Mouse (Mus musculus) limb, embryonic 13.5 days (tissue): ENCODE results near the gene Rpl36. TPM values are rescaled to one million over a fixed set of nuclear protein-coding genes. Genes with fewer than 3 reads are reported as not detected.
"Not testable (repeated sequence)": the region's sequence is repeated elsewhere in the genome, so short reads cannot be mapped to it uniquely, and the experiment has no call there.

ENCODE experiments used
- ATAC-seq: fragments of 200-750 bp; cut with Nextera tagmentation; 2 replicates; pipeline ENCODE4 v1.8.0; 2017; ENCODE audit warnings: low read depth, moderate number of reproducible peaks, moderate TSS enrichment; ENCODE audit not compliant: low FRiP score
- H3K27ac ChIP-seq: fragments of 300-500 bp; sonication (generic); 2 replicates; pipeline ENCODE4 v1.5.1; 2015; ENCODE audit warnings: inconsistent platforms, mild to moderate bottlenecking, moderate library complexity
- H3K27me3 ChIP-seq: fragments of 300-500 bp; sonication (generic); 2 replicates; pipeline ENCODE4 v1.6.1; 2015; ENCODE audit warnings: mild to moderate bottlenecking, inconsistent platforms
- H3K36me3 ChIP-seq: fragments of 300-500 bp; sonication (generic); 2 replicates; pipeline ENCODE4 v1.6.1; 2015; ENCODE audit warnings: inconsistent platforms, mild to moderate bottlenecking, moderate library complexity
- H3K4me1 ChIP-seq: fragments of 300-500 bp; sonication (generic); 2 replicates; pipeline ENCODE4 v1.6.1; 2015; ENCODE audit warnings: inconsistent platforms
- H3K4me2 ChIP-seq: fragments of 300-500 bp; sonication (generic); replicated peaks from 2 replicates; pipeline ENCODE4 v1.6.1; 2015; ENCODE audit warnings: inconsistent platforms, mild to moderate bottlenecking, moderate library complexity
- H3K4me3 ChIP-seq: fragments of 300-500 bp; sonication (generic); 2 replicates; pipeline ENCODE4 v1.5.1; 2015; ENCODE audit warnings: moderate library complexity, mild to moderate bottlenecking, inconsistent platforms
- H3K9ac ChIP-seq: fragments of 300-500 bp; sonication (generic); 2 replicates; pipeline ENCODE4 v1.6.1; 2015; ENCODE audit warnings: mild to moderate bottlenecking, inconsistent platforms
- H3K9me3 ChIP-seq: fragments of 300-500 bp; sonication (generic); 2 replicates; pipeline ENCODE4 v1.6.1; 2016; ENCODE audit warnings: inconsistent platforms
- WGBS: fragments of 180-500 bp; shearing (Covaris S2); methylation state at CpG from one replicate; pipeline ENCODE4 v1.1.7; 2015; 5-methylcytosine and 5-hydroxymethylcytosine counted together
- polyA plus RNA-seq: library from polyadenylated mRNA; unstranded; fragments of >200 nt; fragmentation: Nextera tagmentation; extraction: Ambion mirVana; gene quantifications from 2 replicates; pipeline ENCODE4 v1.2.1, GENCODE M21; 2015

Rpl36 gene
- polyA plus RNA-seq, 1 experiment from 2014 or later, result 1,714 TPM

- Histone ChIP-seq H3K9ac (peak within 1 kb of the TSS; percentile 96), H3K9me3 (no peaks in the 10 kb centered on the region), H3K4me3 (peak within 1 kb of the TSS; percentile 93), H3K4me1 (peaks cover 25% of the 10 kb centered on the region), H3K27ac (peak within 1 kb of the TSS; percentile 74), H3K36me3 (peaks cover 30% of the 10 kb centered on the region), H3K4me2 (peak within 1 kb of the TSS; percentile 96), H3K27me3 (no peaks in the 10 kb centered on the region)
- under 1% methylated on average over 51 of the region's 51 CpGs for WGBS
- ATAC-seq, result peak; percentile 94
Observed at GRCm38 (mm10) chr17:56626754-56627470, 13.7 kb downstream of the Rpl36 start, which contains the start of gene Lonp1. Lonp1 (minus strand) TSS chr17:56626887.

DNA sequence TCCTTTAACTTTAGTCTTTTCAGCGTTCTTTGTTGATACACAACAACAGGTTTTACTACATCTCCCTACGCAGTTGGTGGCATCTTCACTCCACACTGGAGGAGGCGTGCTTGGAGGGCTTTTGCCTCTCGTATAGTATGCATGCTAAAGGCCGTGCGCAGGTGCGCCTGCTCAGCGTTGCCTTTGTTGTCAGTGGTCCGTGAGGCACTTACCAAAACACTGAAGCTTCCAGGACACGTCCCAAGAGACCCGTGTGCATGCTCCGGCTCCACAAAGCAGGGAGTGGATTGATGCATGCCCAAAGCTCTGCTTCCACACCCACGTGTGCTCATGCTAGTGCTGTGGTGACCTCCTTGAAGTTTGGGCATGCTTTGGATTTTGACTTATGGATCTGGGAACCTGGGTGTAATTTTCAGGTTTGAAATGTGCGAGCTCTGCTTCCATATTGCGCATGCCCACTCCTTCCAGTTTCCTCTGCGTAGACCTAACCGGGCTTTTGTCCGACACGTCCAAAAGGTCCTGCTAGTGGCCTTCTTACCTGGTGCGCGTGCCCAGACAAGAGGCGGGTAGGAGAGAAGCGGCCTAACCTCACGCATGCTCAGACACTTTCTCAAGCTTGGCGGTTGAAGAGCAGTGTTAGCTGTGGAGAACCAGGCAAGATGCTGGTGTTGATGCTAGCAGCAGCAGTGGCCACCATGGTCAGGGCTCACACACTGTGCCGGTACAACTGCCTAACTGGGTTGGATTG, 14.5 kb downstream of the Rpl36 start, which contains the start of gene Catsperd:
Gene Catsperd (plus strand): TSS at position 614 of the 748 bp plus-strand sequence.
- peak within 1 kb of the TSS; percentile 93 for H3K4me3 ChIP-seq
- peak within 1 kb of the TSS; percentile 96 for H3K4me2 ChIP-seq
- 6% methylated on average over 26 of the region's 26 CpGs for WGBS
- H3K9ac ChIP-seq, result peak within 1 kb of the TSS; percentile 56
- ATAC-seq, result peak; percentile 34; the same call in 1 of the 2 replicates
- H3K36me3 ChIP-seq, result peaks cover 22% of the 10 kb centered on the region
- no peaks in the 10 kb centered on the region for H3K9me3 ChIP-seq
- no peaks in the 10 kb centered on the region for H3K27me3 ChIP-seq
- H3K27ac ChIP-seq, result peak within 1 kb of the TSS; percentile 74
- H3K4me1 ChIP-seq, result peaks cover 25% of the 10 kb centered on the region

DNA sequence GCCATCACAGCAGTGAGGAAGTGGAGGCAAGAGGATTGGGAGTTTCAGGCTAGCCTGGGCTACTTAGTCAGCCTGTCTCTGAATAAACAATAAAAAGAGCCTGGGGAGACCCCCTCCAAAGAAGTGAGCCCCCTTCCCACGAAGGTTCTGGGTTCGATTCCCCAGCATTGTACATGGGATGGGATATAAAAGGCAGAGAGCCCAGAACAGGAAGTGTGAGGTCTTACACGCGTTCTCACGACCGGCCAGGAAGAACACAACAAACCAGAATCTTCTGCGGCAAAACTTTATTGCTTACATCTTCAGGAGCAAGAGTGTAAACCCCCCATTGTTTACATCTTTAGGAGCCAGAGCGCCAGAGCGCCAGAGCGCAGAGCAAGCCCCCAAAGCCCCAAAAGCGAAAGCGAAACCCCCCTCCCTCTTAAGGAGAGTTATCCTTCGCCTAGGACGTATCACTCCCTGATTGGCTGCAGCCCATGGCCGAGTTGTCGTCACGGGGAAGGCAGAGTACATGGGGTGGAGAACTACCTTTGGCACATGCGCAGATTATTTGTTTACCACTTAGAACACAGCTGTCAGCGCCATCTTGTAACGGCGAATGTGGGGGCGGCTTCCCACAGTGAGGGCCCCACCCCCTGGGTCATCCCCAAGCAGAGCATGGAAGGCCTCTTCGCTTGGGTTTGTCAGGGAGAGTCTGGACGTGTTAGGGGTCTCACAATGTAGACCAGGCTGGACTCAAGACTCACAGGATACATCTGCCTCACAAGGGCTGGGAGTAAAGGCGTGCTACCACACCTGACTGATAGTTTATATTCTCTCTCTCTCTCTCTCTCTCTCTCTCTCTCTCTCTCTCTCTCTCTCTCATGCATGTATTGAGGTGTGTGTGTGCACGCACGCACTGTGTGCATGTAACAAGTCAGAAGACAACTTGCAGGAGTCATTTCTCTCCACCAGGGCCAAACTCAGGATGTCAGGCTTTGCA, 16.9 kb downstream of the Rpl36 start:
- H3K36me3 ChIP-seq, H3K27ac ChIP-seq, ATAC-seq, H3K9me3 ChIP-seq, H3K4me3 ChIP-seq, H3K9ac ChIP-seq, H3K4me2 ChIP-seq, H3K27me3 ChIP-seq: not testable (repeated sequence)
- peaks cover 21% of the 10 kb centered on the region for H3K4me1 ChIP-seq
- WGBS, result 86% methylated on average over 27 of the region's 27 CpGs

DNA sequence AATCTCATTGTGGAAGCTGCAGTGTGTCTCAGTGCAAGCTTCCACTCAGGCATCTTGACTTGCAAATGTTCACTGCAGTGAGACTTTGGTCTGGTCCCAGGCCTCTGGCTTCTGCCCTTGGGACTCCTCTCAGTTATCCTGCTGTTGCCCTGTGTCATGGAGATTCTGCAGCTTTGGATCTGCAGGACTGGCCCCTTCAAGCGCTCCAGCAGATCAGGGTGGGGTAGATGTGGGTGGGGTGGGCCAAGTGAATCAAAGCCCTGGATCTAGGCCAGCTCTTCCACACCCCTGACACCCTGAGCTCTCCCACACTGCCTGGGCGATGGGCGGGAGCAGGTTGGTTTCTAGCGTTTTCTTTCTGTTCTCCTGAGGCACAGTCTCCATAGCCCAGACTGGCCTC, 18.6 kb downstream of the Rpl36 start:
- Histone ChIP-seq H3K27me3 (no peaks in the 10 kb centered on the region), H3K36me3 (no peaks in the 10 kb centered on the region), H3K4me3 (no peak overlapping the region), H3K9me3 (no peaks in the 10 kb centered on the region), H3K9ac (no peak overlapping the region), H3K4me2 (no peak overlapping the region), H3K27ac (no peak overlapping the region), H3K4me1 (peaks cover 10% of the 10 kb centered on the region)
- no peak for ATAC-seq
- 62% methylated on average over 4 of the region's 4 CpGs for WGBS

DNA sequence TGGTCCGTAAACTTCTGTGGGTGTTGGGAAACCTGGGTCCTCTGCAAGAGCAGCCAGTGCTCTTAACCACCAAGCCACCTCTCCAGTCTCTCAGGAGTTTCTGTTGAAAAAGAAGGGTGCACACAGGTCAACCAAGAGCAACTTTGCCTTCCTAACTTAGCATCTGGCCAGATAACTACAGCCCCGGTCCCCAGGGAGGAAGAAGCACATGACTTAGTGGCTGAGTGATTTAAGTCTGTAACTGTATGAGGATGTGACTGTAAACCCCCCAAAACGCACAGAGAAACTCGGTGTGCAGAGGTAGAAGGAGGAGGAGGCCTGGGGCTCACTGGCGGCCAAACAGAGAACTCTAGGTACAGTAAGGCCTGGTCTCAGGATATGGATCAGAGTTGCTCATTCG, 20.8 kb downstream of the Rpl36 start:
- Histone ChIP-seq H3K4me1 (no peaks in the 10 kb centered on the region), H3K9me3 (no peaks in the 10 kb centered on the region), H3K4me3 (no peak overlapping the region), H3K36me3 (no peaks in the 10 kb centered on the region), H3K27me3 (no peaks in the 10 kb centered on the region), H3K9ac (no peak overlapping the region), H3K4me2 (no peak overlapping the region), H3K27ac (no peak overlapping the region)
- ATAC-seq, result no peak
- 85% methylated on average over 6 of the region's 6 CpGs for WGBS

- Histone ChIP-seq H3K9me3 (no peaks in the 10 kb centered on the region), H3K4me3 (no peak overlapping the region), H3K4me2 (no peak overlapping the region), H3K27ac (no peak overlapping the region), H3K27me3 (no peaks in the 10 kb centered on the region), H3K36me3 (no peaks in the 10 kb centered on the region), H3K9ac (no peak overlapping the region), H3K4me1 (no peaks in the 10 kb centered on the region)
- 77% methylated on average over 4 of the region's 4 CpGs for WGBS
- no peak for ATAC-seq
Observed at GRCm38 (mm10) chr17:56643237-56643636, 30.0 kb downstream of the Rpl36 start.

DNA sequence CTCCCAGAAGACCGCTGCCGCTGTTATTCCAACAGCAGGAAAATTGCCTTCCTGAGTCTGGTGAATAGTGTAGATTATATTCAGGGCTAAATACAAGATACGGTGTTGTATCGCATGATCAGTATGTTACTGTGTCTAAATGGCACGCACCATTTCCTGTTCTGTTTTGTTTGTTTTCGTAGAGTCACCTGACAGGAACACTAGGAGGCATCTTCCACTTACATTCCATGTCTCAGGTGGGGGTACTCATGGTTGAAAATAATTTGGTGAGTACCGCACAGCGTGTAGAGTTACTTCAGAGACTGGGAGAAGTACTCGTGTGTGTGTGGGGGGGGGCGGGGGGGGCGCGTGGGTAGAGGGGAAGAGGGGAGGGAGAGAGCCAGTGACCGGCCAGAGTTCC, 34.3 kb downstream of the Rpl36 start:
- H3K4me3 ChIP-seq, result no peak overlapping the region
- no peaks in the 10 kb centered on the region for H3K27me3 ChIP-seq
- no peak overlapping the region for H3K27ac ChIP-seq
- no peak for ATAC-seq
- H3K4me1 ChIP-seq, result no peaks in the 10 kb centered on the region
- no peaks in the 10 kb centered on the region for H3K9me3 ChIP-seq
- no peak overlapping the region for H3K9ac ChIP-seq
- 73% methylated on average over 10 of the region's 13 CpGs for WGBS
- no peaks in the 10 kb centered on the region for H3K36me3 ChIP-seq
- no peak overlapping the region for H3K4me2 ChIP-seq

GRCm38 (mm10) chr17:56651801-56652200, 38.6 kb downstream of the Rpl36 start:
- Histone ChIP-seq H3K36me3 (no peaks in the 10 kb centered on the region), H3K27ac (no peak overlapping the region), H3K9me3 (no peaks in the 10 kb centered on the region), H3K4me2 (no peak overlapping the region), H3K27me3 (no peaks in the 10 kb centered on the region), H3K4me3 (no peak overlapping the region), H3K4me1 (no peaks in the 10 kb centered on the region), H3K9ac (no peak overlapping the region)
- peak; percentile 44; the same call in 1 of the 2 replicates for ATAC-seq
- WGBS, result 39% methylated on average over 10 of the region's 10 CpGs

DNA sequence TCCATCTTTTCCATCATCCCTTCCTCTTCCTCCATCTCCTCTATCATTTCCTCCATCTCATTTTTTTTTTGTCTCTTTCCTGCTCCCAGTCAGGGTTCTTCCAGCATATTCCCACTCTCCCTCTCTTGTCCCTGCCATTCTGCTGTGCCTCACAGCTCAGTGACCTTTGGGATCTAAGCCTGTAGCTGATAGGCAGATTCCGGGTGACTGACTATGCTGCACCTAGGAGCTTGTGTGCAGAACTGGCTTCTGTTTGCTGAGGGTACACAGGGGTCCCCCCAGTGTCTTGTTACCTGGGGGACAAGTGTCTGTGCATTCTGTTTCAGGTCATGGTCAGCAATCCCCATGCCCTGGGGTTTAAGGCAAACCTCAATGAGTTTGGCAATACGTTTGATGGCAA, 41.6 kb downstream of the Rpl36 start:
- Histone ChIP-seq H3K4me3 (no peak overlapping the region), H3K9ac (no peak overlapping the region), H3K27ac (no peak overlapping the region), H3K4me2 (no peak overlapping the region), H3K4me1 (no peaks in the 10 kb centered on the region), H3K9me3 (no peaks in the 10 kb centered on the region), H3K27me3 (no peaks in the 10 kb centered on the region), H3K36me3 (no peaks in the 10 kb centered on the region)
- WGBS, result 81% methylated on average over 2 of the region's 2 CpGs
- ATAC-seq, result no peak

DNA sequence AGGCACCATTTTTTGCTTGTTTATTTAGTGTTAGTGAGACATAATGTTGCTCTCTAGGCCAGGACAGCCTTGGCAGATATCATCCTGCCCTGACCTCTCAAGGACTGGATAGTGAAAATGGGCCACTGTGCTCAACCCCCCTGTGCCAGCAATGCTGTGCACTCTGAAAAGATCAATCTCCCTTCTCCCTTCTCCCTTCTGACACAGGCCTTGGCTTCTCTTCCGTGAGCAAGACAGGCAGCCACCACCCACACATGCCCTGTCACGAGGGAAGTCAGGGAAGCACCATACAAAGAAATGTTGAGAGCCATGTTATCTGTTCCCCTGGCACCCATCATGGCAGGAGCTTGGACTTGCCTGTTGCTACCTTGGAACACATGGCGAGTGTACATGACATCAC, 42.1 kb downstream of the Rpl36 start:
- H3K4me2 ChIP-seq, result no peak overlapping the region
- no peak overlapping the region for H3K27ac ChIP-seq
- H3K4me3 ChIP-seq, result no peak overlapping the region
- no peaks in the 10 kb centered on the region for H3K9me3 ChIP-seq
- no peak overlapping the region for H3K9ac ChIP-seq
- no peaks in the 10 kb centered on the region for H3K27me3 ChIP-seq
- ATAC-seq, result no peak
- H3K36me3 ChIP-seq, result no peaks in the 10 kb centered on the region
- no peaks in the 10 kb centered on the region for H3K4me1 ChIP-seq
- WGBS, result 86% methylated on average over 3 of the region's 3 CpGs

- H3K9me3 ChIP-seq, result no peaks in the 10 kb centered on the region
- 89% methylated on average over 6 of the region's 6 CpGs for WGBS
- H3K4me3 ChIP-seq, result no peak overlapping the region
- H3K27ac ChIP-seq, result no peak overlapping the region
- no peak overlapping the region for H3K9ac ChIP-seq
- H3K36me3 ChIP-seq, result no peaks in the 10 kb centered on the region
- no peak for ATAC-seq
- H3K4me2 ChIP-seq, result no peak overlapping the region
- no peaks in the 10 kb centered on the region for H3K27me3 ChIP-seq
- no peaks in the 10 kb centered on the region for H3K4me1 ChIP-seq
Observed at GRCm38 (mm10) chr17:56656171-56656570, 43.0 kb downstream of the Rpl36 start.
